Mouse (Mus musculus) cerebellum, adult 18-20 months (tissue): ENCODE results near the gene Ddhd1.
A peak's percentile ranks its signal among the peaks of the same experiment; 100 is the strongest.

Experiments used
- DNase-seq, 2 experiments: peaks; one replicate each; pipeline ENCODE4 v3.0.0; 2021

The Ddhd1 gene

DNA sequence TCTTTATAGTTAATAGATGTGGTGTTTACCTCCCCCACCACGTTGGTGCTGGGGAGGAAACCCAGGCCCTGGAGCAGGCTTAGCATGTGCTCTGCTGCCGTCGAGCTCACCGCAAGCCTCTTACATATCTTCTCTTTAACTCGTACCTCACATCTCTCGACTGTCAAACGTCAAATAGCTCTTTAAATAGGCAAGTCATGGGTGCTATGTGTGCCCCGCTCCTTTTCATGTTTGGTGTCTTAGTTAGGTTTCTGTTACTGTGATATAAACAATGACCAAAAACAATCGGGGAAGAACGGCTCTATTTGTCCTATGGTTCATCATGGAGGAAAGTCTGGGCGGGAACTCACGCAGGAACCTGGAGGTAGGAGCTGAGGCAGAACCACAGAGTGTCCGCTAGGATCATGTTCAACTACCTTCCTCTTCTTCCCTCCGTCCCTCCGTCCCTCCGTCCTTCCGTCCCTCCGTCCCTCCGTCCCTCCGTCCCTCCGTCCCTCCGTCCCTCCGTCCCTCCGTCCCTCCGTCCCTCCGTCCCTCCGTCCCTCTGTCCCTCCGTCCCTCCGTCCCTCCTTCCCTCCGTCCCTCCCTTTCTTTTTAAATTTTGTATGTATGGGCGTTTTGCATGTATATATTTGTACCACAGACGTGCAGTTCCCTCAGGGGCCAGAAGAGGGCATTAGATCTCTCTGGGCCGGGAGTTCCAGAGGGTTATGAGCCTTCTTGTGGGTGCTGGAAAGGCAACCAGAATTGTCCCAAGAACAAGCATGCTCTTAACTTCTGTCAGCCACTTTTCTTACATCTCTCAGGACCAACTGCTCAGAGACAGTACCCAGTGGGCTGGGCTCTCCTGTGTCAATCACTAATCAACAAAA is 91.6 kb downstream of the Ddhd1 start:
- DNase-seq = peak; percentile 57 to 66

DNA sequence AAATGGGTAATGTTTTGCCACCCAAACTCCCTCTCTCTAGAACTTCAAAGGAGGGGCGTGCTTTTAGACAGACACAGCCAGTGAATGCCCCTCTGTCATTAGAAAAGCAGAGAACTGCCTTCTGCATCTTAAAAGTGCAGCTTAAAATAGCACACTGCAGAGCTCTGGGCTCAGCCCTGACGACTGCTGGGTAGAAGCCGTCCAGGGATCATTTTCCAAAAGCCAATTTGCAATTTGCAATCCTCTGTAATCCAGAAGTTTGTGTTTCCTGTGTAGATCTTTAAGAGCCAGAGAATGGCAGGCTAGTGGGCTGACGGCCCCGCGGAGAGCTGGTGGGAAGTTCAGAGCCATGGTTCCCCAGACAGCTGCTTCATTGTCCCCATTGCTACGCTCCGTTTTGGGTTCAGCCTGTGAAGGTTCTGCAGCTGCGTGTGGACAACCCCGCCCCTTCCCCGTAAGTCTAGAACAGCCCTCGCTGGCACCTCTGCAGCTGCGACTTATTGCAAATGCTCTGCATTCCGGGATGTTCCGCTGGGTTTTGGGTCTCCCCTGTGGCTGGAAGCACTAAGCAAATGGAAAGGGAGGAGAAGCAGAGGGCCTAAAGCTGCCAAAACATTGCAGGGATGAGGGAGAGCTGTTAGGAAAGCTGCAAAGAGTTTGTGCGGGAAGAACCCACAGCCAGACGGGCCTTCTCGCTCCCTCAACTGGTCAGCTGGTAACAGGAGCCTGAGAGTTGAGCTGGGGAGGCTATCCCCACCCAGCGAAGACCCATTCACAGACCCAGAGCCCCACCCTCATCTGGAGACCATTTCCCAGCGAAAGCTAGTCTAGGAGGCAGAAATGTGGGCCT is 92.5 kb downstream of the Ddhd1 start:
- DNase-seq = no peak

DNA sequence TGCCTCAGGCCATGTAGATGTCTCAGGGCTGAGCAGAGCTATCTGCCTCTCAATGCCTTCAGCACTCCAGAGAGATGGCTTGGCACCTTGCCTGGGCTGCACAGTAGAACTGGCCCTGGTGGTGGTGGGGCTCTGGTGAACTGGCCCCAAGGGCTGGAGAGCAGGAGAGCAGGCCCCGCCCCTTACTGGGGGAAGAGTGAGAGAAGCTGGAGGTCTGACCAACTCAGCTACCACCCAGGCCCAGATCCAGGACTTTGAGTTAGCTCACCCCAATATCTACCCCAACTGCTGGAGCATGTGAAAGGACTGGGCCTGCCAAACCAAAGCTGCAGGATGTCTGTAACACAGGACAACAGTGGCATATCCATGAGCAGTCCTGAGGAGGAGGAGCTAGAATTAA is 94.4 kb downstream of the Ddhd1 start:
- peak; percentile 26 to 33 for DNase-seq

DNA sequence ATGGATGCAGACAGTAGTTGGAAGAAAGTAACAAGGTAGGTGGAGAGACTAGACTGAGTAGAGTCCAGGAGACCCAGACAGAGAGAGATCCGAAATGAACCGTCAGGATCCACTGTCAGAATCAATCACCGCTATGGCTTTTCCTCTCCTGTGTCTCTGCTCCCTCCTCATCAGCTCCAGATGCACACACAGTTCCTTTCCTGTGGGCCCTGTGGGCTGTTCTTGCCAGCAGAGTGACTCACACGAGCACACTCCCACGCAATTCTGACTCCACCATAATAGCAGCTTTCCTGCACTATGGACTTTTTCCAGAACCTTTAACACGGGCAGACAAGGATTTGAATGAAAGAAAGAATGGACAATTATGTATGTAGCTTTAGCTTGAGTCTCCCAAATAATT is 96.3 kb downstream of the Ddhd1 start:
- no peak for DNase-seq

DNA sequence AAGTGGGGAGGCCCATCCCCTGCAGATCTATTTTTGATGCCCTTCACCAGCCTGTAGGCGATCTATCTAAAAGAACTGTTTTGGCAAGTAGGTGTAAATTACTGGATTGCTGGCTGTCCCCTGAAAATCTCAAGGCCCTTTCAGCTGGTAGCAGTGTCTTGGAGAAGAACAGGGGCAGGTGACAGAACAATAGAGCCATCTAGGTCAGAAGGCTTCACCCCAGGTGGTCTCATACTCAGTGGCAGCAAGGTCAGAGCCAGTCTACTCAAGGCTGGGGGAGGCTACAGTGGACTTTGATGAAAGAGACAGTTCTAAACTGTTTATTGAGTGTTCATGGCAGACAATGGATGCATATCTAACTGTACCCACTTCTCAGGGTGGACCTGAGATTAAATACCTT is 98.9 kb downstream of the Ddhd1 start:
- DNase-seq = no peak

DNA sequence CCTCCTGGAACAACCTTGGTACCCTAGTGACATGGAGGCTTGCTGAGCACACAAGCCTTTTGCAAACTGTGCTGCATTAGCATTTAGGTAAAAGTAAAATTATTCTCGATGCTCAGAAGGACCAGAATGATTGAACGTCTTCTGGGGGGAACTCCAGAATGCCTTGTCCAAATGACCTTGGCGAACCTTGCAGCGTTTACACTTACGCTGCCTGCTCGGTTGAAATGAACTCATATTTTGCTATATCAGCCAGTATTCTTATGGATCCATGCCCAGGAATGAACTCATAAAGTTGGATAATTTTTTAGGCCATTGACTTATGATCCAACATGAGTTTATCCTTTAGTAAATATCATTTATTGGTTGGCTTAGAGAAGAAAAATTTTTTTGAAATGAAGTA is 103.6 kb downstream of the Ddhd1 start:
- no peak for DNase-seq

DNA sequence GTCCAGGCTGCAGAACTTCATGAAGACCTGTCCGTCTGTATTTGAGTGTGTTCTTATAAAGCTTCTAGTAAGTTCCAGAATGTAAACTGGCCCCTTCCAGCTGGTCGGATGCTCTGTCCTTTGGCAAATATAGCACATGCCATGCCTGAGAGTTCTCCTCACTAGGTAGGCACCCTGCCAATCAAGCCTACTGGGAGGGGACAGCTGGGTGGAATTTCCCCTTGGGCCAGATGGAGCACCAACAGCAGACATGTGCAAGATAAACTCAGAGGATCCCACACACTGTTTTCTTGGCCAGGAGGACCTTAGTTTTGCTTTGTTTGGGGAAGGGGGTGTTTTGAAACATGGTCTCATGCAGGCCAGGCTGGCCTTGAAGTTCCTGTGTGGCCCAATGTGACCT is 104.1 kb downstream of the Ddhd1 start:
- DNase-seq = peak; percentile 21 to 32

DNA sequence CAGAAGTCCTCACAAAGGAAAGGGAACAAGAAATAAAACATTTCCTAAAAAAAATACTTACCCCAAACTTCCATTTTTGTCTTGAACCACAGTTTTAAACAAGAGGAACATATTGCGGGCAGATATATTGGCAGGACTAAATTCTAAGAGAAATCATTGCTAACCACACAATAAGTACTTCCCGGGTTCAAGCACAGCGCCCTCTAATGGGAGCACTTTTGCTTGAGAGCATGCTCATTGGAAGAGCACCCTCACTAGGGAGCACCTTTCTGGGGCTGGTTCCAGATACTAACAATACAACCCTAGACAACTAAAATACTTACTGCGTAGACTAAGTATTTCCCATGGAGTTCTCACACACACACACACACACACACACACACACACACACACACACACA is 105.5 kb downstream of the Ddhd1 start:
- no peak for DNase-seq

DNA sequence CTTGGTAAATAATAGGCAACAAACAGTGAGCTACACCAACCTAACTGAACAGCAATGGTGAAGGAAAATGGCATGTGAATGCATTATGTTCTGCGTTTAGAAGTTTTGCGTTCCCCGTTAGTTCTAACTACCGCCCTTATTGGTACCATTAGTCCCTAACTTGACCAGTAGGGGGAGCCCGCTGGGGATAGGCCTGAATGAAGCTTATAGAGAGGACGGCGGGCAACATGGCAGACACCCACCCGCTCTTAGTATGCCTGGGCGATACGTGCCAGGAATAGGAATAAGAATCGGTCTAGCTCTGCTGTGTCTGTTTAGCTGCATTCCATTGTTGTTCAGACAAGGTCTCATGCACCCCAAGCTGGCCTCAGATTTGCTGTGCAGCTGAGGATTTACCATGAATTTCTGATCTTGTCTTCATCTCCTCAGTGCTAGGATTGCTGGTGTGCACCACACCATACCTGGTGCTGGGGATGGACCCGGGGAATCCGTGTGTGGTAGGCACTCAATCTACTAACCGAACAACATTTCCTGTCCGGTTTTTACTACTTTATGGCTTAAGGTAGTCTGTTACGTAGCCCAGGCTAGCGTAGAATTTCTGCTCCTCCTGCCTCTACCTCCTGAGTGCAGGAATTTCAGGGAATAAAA is 106.7 kb downstream of the Ddhd1 start:
- DNase-seq = peak; percentile 37 to 45

DNA sequence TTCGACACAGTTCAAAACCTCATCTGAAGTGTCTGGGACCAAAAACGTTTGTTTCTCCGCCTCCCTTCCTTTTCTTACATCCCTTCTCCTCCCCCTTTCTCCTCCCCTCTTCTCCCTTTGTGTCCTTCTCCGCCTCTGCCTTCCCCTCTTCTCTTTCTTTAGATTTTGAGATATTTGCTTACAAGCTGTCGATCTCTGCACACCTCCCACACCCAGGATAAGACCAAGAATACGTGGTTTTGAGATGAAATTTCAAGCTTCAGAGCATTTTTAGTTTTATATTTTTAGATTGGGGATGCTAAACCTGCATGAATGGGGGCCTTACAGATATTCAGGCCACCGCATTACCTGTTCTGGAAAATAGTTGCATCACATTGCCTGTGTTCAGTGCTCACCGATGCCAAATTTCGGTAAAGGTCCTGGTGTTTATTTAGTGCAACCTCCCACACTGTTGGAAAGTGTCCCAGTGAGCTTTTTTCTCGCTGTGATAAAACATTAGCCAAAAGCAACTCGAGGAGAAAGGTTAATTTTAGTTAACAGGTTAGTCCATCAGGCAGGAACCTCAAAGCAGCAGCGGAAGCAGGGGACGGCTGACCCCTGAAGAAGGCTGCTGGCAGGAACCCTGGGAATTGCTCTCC is 107.8 kb downstream of the Ddhd1 start:
- DNase-seq = peak; percentile 23 to 30

DNA sequence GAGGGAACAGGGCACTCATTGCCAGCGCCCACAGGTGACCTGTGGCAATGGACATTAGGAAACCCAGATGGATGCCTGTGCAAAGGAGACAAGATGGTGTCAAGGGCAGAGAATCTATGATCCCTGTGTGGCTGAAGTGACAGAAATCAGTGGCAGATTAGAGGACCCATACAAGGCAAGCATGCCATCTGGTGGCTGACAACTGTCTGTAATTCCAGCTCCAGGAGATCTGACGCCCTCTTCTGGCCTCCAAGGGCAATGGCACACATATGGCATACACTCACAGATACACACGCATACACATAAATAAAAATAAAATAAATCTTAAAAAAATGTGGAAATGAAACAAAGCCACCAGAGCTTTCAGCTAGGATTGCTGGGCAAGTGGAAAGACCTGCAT is 109.8 kb downstream of the Ddhd1 start:
- no peak for DNase-seq

DNA sequence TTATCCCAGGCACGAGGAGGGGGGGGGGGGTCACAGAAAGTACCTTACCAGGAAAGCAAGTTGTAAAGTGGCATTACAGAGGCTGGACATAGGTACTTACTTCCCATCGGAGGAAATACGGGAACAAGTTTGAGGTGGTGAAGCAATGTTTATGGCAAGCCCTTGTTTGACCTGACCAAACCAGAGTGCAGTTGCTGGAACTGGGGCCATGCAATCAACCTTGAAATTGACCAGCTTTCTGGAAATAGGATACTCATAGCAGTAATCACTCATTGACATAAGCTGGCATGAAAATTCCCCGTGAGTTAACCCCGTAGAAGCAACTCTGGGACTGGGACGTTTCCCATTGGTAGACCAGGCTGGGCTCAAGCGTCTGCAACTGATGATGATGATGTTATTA is 113.0 kb downstream of the Ddhd1 start:
- DNase-seq = no peak

DNA sequence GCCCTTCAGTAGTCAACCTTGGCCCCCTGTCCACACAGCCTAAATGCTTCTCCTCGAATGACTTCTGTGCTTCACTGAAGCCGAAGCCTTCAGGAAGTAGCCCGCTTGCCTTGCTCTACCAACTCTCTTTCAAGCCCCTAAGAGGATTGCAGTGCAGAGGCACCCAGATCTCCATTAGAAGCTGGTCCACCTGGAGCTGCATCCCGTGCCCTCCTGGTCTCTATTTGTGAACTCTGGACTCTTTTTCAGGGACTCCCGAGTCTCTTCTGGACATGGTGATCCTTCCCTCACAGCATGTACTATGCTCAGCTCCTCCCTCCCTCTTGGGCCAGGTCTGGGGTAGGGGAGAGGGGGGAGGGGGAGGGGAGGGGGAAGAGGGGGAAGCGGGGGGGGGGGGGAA is 113.9 kb downstream of the Ddhd1 start:
- no peak for DNase-seq

DNA sequence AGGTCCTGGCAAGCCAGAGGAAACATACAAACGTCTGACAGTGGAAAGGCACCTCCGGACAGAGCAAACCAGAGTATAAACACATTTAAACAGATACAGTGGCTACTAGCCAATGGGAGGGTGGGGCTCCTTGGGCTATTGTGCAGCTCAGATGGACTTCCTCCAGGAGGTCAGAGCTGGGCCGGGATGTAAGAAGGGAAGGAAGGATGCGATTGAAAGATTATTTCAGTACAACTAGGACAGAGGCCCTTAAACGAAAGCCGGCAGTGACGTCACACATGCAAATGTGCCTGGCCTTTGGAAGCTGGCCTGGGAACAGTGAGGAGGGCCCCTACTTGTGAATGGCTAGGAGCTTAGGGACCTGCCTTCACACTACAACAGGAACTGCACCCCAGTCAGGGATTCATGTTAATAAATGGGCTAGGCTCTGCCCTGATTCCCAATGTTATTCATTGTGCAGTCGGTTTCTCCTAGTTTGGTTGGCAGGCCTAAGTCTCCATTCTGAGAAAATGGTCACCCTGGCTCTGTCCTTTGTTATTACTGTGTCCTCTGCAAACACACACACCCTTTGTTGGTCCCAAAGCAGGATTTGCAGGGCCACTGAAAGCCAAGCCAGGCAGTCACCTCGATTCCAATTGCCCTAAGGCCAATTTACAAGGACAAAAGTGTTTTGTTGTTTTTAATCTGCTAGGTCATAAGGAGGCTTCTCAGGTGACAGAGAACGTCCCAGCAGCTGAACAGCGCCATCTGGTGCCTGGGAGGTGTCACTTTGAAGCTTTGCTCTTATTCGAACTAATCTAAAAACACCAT is 118.1 kb downstream of the Ddhd1 start:
- DNase-seq = peak; percentile 67 to 71
